Mouse (Mus musculus): ENCODE measurements around the gene Tlx2. TPM values are rescaled to one million over a fixed set of nuclear protein-coding genes. Genes with fewer than 3 reads are reported as not detected.

Tlx2 gene
- polyA plus RNA-seq, 1 experiment, result 0.19 TPM

GRCm38 (mm10) chr6:83116373-83117164, 46.5 kb upstream of the Tlx2 start:
- Histone ChIP-seq H3K79me3 (ENCODE audit: low read depth) (peaks cover 24% of the 10 kb centered on the region), H3K4me3 (ENCODE audit: insufficient read depth, poor library complexity, severe bottlenecking) (peak overlapping the region; percentile 86), H3K36me3 (ENCODE audit: control insufficient read depth, insufficient read depth) (peaks cover 29% of the 10 kb centered on the region), H3K27me3 (ENCODE audit: control insufficient read depth, insufficient read depth, insufficient read length) (no peaks in the 10 kb centered on the region), H3K79me2 (ENCODE audit: control insufficient read depth, insufficient read depth) (peaks cover 62% of the 10 kb centered on the region), H3ac (ENCODE audit: control insufficient read depth, insufficient read length, low read depth) (peak overlapping the region; percentile 92)
- TF ChIP-seq MAX (IDR thresholded peaks at IDR 0.05), result no peak
- no peak for TF ChIP-seq FOSL1 (IDR thresholded peaks at IDR 0.05; ENCODE audit: insufficient read depth, low read length, poor library complexity, severe bottlenecking)
- TF ChIP-seq CTCF (IDR thresholded peaks at IDR 0.05; ENCODE audit: control insufficient read depth, insufficient read depth, insufficient read length), result no peak
- no peak for TF ChIP-seq CEBPB (IDR thresholded peaks at IDR 0.05; ENCODE audit: low read depth)
- no peak for TF ChIP-seq MYOG (IDR thresholded peaks at IDR 0.05; ENCODE audit: control insufficient read depth, extremely low read depth, insufficient read length)
- TF ChIP-seq USF1 (IDR thresholded peaks at IDR 0.05; ENCODE audit: low read depth), result no peak
- no peak for TF ChIP-seq MYOD1 (IDR thresholded peaks at IDR 0.05; ENCODE audit: control insufficient read depth, insufficient read length, low read depth)

GRCm38 (mm10) chr6:83115682-83116372, 45.7 kb upstream of the Tlx2 start:
- H3K79me2 ChIP-seq (ENCODE audit: control insufficient read depth, insufficient read depth), result peaks cover 63% of the 10 kb centered on the region

GRCm38 (mm10) chr6:83115011-83115671, 45.0 kb upstream of the Tlx2 start, which contains the start of gene Mogs:
Mogs (plus strand) TSS chr6:83115496.
- no peaks in the 10 kb centered on the region for H3K27me3 ChIP-seq (ENCODE audit: control insufficient read depth, insufficient read depth, insufficient read length)
- H3K4me3 ChIP-seq (ENCODE audit: insufficient read depth, poor library complexity, severe bottlenecking), result peak within 1 kb of the TSS; percentile 86
- H3K79me3 ChIP-seq (ENCODE audit: low read depth), result peaks cover 22% of the 10 kb centered on the region
- TF ChIP-seq CEBPB (IDR thresholded peaks at IDR 0.05; ENCODE audit: low read depth) (peak; percentile 12), USF1 (IDR thresholded peaks at IDR 0.05; ENCODE audit: low read depth) (no peak), MYOG (IDR thresholded peaks at IDR 0.05; ENCODE audit: control insufficient read depth, extremely low read depth, insufficient read length) (no peak), MAX (IDR thresholded peaks at IDR 0.05) (peak; percentile 74), CTCF (IDR thresholded peaks at IDR 0.05; ENCODE audit: control insufficient read depth, insufficient read depth, insufficient read length) (peak; percentile 91)
- H3ac ChIP-seq (ENCODE audit: control insufficient read depth, insufficient read length, low read depth), result peak within 1 kb of the TSS; percentile 92
- peaks cover 63% of the 10 kb centered on the region for H3K79me2 ChIP-seq (ENCODE audit: control insufficient read depth, insufficient read depth)
- H3K36me3 ChIP-seq (ENCODE audit: control insufficient read depth, insufficient read depth), result peaks cover 43% of the 10 kb centered on the region

More at GRCm38 (mm10) chr6:83115682-83116372, 45.7 kb upstream of the Tlx2 start:
- TF ChIP-seq MYOD1 (IDR thresholded peaks at IDR 0.05; ENCODE audit: control insufficient read depth, insufficient read length, low read depth) (no peak), MYOG (IDR thresholded peaks at IDR 0.05; ENCODE audit: control insufficient read depth, extremely low read depth, insufficient read length) (no peak), FOSL1 (IDR thresholded peaks at IDR 0.05; ENCODE audit: insufficient read depth, low read length, poor library complexity, severe bottlenecking) (no peak), USF1 (IDR thresholded peaks at IDR 0.05; ENCODE audit: low read depth) (no peak), CEBPB (IDR thresholded peaks at IDR 0.05; ENCODE audit: low read depth) (no peak), CTCF (IDR thresholded peaks at IDR 0.05; ENCODE audit: control insufficient read depth, insufficient read depth, insufficient read length) (no peak), MAX (IDR thresholded peaks at IDR 0.05) (no peak)
- Histone ChIP-seq H3K27me3 (ENCODE audit: control insufficient read depth, insufficient read depth, insufficient read length) (no peaks in the 10 kb centered on the region), H3K4me3 (ENCODE audit: insufficient read depth, poor library complexity, severe bottlenecking) (peak overlapping the region; percentile 86), H3K36me3 (ENCODE audit: control insufficient read depth, insufficient read depth) (peaks cover 36% of the 10 kb centered on the region), H3K79me3 (ENCODE audit: low read depth) (peaks cover 24% of the 10 kb centered on the region), H3ac (ENCODE audit: control insufficient read depth, insufficient read length, low read depth) (peak overlapping the region; percentile 92)

DNA sequence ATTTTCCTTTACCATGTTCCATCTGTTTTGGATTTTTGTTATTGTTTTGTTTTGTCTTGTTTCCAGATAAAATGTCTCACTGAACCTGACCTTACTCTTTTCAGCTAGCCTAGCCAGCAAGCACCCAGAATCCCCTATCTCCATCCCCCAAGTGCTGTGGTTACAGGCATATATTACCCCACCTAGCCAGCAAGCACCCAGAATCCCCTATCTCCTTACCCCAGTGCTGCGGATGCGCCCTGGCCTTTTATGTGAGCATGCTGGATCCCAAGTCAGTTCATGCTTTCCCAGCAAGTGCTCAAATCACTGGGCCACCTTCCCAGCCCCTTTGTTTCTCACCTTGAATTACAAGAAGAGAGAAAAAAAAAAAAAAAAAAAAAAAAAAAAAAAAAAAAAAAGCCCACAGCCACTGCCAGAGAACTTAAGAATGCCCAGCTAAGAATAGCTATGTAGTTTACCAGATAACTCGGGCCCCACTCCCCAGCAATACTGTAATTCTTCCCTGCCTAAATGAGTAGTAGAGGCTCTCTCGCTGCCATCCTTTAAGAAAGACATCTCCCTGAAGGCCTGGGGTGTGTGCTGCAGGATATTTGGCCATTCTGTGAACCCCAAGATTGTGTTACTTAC, 41.5 kb upstream of the Tlx2 start:
- Histone ChIP-seq H3K4me3 (ENCODE audit: insufficient read depth, poor library complexity, severe bottlenecking) (no peak overlapping the region), H3K79me2 (ENCODE audit: control insufficient read depth, insufficient read depth) (peaks cover 58% of the 10 kb centered on the region), H3K27me3 (ENCODE audit: control insufficient read depth, insufficient read depth, insufficient read length) (no peaks in the 10 kb centered on the region), H3K79me3 (ENCODE audit: low read depth) (peaks cover 25% of the 10 kb centered on the region), H3K36me3 (ENCODE audit: control insufficient read depth, insufficient read depth) (peaks cover 21% of the 10 kb centered on the region), H3ac (ENCODE audit: control insufficient read depth, insufficient read length, low read depth) (no peak overlapping the region)
- TF ChIP-seq USF1 (IDR thresholded peaks at IDR 0.05; ENCODE audit: low read depth), result no peak
- TF ChIP-seq CTCF (IDR thresholded peaks at IDR 0.05; ENCODE audit: control insufficient read depth, insufficient read depth, insufficient read length), result no peak
- no peak for TF ChIP-seq MYOG (IDR thresholded peaks at IDR 0.05; ENCODE audit: control insufficient read depth, extremely low read depth, insufficient read length)
- no peak for TF ChIP-seq MYOD1 (IDR thresholded peaks at IDR 0.05; ENCODE audit: control insufficient read depth, insufficient read length, low read depth)

Data from C2C12 (cell line).